In the genomic region with DNA sequence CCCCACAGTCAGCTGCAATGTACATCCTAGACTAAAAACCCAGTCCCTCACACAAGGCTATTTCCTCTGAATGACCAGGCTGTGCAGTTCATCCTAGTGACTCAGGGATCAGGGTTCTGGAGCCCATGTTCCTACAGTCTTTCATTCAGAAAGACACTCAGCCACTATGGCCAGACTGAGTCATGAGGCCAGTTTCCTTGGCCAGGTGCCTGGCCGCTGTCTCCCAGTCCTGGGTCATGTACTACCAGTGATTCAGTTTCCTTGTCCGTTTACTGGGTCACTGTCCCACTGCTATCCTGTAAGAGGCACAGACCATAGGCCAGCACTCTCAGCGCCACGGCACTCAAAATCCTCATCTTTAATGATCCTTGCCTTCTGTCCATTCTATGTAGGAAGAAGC, we compare ENCODE assay signal across 17 mouse cellular contexts. TPM values are rescaled to one million over a fixed set of nuclear protein-coding genes. Genes with fewer than 3 reads are reported as not detected.
DNase-seq lines count a peak whose midpoint lies in the region; ATAC-seq and TF ChIP-seq lines count a peak whose summit lies in the region.
"Had no signal": no experiment of that assay in that cellular context is flagged by ENCODE, and none has a peak within 500 bp of the region (broad histone marks: within the 10 kb centered on the region; RNA-seq: fewer than 3 reads in every experiment).

No protein-coding gene starts in this region.

- H3K79me2 ChIP-seq in myocyte (ENCODE audit: control insufficient read depth, insufficient read depth) = no peaks in the 10 kb centered on the region

- no peak overlapping the region for H3K27ac ChIP-seq in heart, embryonic 11.5 days (ENCODE audit: low read depth, low read length)
- H3K27ac ChIP-seq: embryonic facial prominence, embryonic 15.5 days; hindbrain, embryonic 12.5 days; limb, embryonic 10.5 days; stomach, postnatal 0 days had no signal

- 76% methylated on average over 4 of the region's 4 CpGs for WGBS in heart, embryonic 11.5 days (ENCODE audit: insufficient replicate concordance)
- WGBS in lung, adult 2 months = 75% methylated on average over 4 of the region's 4 CpGs

- TF ChIP-seq CTCF in lung, adult 2 months (IDR thresholded peaks at IDR 0.05; ENCODE audit: insufficient read depth, low read length) = no peak

- H3K27me3 ChIP-seq in heart, embryonic 11.5 days (ENCODE audit: control insufficient read depth, insufficient read depth, low read length) = no peaks in the 10 kb centered on the region; the same call in 1 of the 2 replicates
- H3K27me3 ChIP-seq in myocyte (ENCODE audit: control insufficient read depth, insufficient read depth, insufficient read length) = no peaks in the 10 kb centered on the region
- H3K27me3 ChIP-seq: embryonic facial prominence, embryonic 15.5 days; hindbrain, embryonic 12.5 days had no signal

- H3K4me1 ChIP-seq in heart, embryonic 11.5 days (ENCODE audit: control insufficient read depth, insufficient read depth, low read length) = no peaks in the 10 kb centered on the region
- no peaks in the 10 kb centered on the region for H3K4me1 ChIP-seq in lung, adult 2 months (ENCODE audit: control insufficient read depth, insufficient read depth, low read length)
- H3K4me1 ChIP-seq: limb, embryonic 10.5 days had no signal

- no peak overlapping the region for H3K4me3 ChIP-seq in heart, embryonic 11.5 days (ENCODE audit: low read depth, low read length)
- no peak overlapping the region for H3K4me3 ChIP-seq in lung, adult 2 months (replicated peaks; ENCODE audit: extremely low read depth, low read depth, low read length)
- H3K4me3 ChIP-seq in myocyte = no peak overlapping the region
- H3K4me3 ChIP-seq: embryonic facial prominence, embryonic 15.5 days; hindbrain, embryonic 12.5 days; limb, embryonic 10.5 days had no signal

- H3K9ac ChIP-seq in heart, embryonic 11.5 days (ENCODE audit: low read depth, low read length) = no peak overlapping the region
- H3K9ac ChIP-seq: embryonic facial prominence, embryonic 15.5 days; hindbrain, embryonic 12.5 days; lung, embryonic 14.5 days had no signal

- no peak overlapping the region for H3ac ChIP-seq in myocyte (ENCODE audit: control insufficient read depth, insufficient read length)

- H3K9me3 ChIP-seq in heart, embryonic 11.5 days (replicated peaks; ENCODE audit: control insufficient read depth, low read length) = no peaks in the 10 kb centered on the region
- H3K9me3 ChIP-seq: embryonic facial prominence, embryonic 15.5 days; hindbrain, embryonic 12.5 days; limb, embryonic 10.5 days had no signal

- TF ChIP-seq POLR2A in lung, adult 2 months (IDR thresholded peaks at IDR 0.05; ENCODE audit: borderline replicate concordance, extremely low read depth, low read depth, low read length) = no peak
- TF ChIP-seq POLR2A in myocyte (IDR thresholded peaks at IDR 0.05; ENCODE audit: insufficient read length, low read depth) = no peak

- peak; percentile 59 to 66 for DNase-seq in heart, adult 18-20 months
- peak; percentile 14 for DNase-seq in lung, postnatal 14 days
- no peak for DNase-seq in lung, adult 2 months
- DNase-seq in brain, adult 2 months (ENCODE audit: low read depth, low spot score) = peak; percentile 24
- no peak for DNase-seq in left cerebral cortex, adult 8-10 months (ENCODE audit: low spot score in 2 of 2)
- DNase-seq in right cerebral cortex, postnatal 14 days = no peak
- DNase-seq: B cell, adult 2 months; lung, embryonic 14.5 days had no signal

- no peaks in the 10 kb centered on the region for H3K36me3 ChIP-seq in heart, embryonic 11.5 days (ENCODE audit: control insufficient read depth, insufficient read depth, low read length)
- no peaks in the 10 kb centered on the region for H3K36me3 ChIP-seq in myocyte (ENCODE audit: control insufficient read depth, insufficient read depth)
- H3K36me3 ChIP-seq: embryonic facial prominence, embryonic 15.5 days; hindbrain, embryonic 12.5 days; limb, embryonic 10.5 days had no signal

- H3K4me2 ChIP-seq in heart, embryonic 11.5 days = no peak overlapping the region
- H3K4me2 ChIP-seq in myocyte (ENCODE audit: low read depth) = peak overlapping the region; percentile 48
- H3K4me2 ChIP-seq: embryonic facial prominence, embryonic 15.5 days; hindbrain, embryonic 12.5 days; lung, embryonic 14.5 days; midbrain, embryonic 11.5 days had no signal

- ATAC-seq in heart, embryonic 11.5 days (replicated peaks; ENCODE audit: insufficient number of reproducible peaks, low FRiP score, low TSS enrichment) = no peak

TF ChIP-seq in myocyte, 11 proteins besides CTCF, POLR2A, EP300 and RAD21:
- no peak for TF ChIP-seq REST (IDR thresholded peaks at IDR 0.05; ENCODE audit: insufficient read depth, insufficient read length)
- TF ChIP-seq MYOD1 (IDR thresholded peaks at IDR 0.05; ENCODE audit: control insufficient read depth in 1 of 3, insufficient read length in 2 of 3, low read depth in 2 of 3) = peak in 1 of 3 experiments; percentile 40

RNA-seq across cellular contexts. Expression of a gene that starts 15.5 kb away (rescaled TPM):
- total RNA-seq in heart, adult 18-20 months (2021) = not detected
- 0.21 TPM in 1 of 2 replicates, not detected in the other for polyA plus RNA-seq in heart, embryonic 11.5 days (2014; fragmentation: Nextera tagmentation; extraction: Ambion mirVana)
- polyA plus RNA-seq in lung, adult 2 months (2012; rRNA removed) = 0.11 and 25.6 TPM in 2 replicates
- 0.05 TPM for polyA plus RNA-seq in myocyte (2012; fragmentation: generic; extraction: Trizol)
- not detected for total RNA-seq in left cerebral cortex, adult 8-10 months (2022)
- total RNA-seq: layer of hippocampus, adult 8-10 months had no signal
- polyA plus RNA-seq: neural tube, embryonic 14.5 days had no signal

Comparison
In these comparisons a context has a peak if more than half of its experiments do, and no peak if none do; other contexts are left out.
1. DNase-seq: peak in heart, adult 18-20 months (2 of 2), lung, postnatal 14 days (single experiment) and brain, adult 2 months (single experiment); none in lung, adult 2 months (single experiment), left cerebral cortex, adult 8-10 months (0 of 2) and right cerebral cortex, postnatal 14 days (single experiment).